Mouse (Mus musculus): ENCODE results near the gene Axin1. TPM values are rescaled to one million over a fixed set of nuclear protein-coding genes. Genes with fewer than 3 reads are reported as not detected.
A peak's percentile ranks its signal among the peaks of the same experiment; 100 is the strongest.

Gene Axin1
- total and polyA plus RNA-seq, 3 experiments, result 27.8 to 38.8 (median 28.5) TPM

GRCm38 (mm10) chr17:26229776-26230175 is 91.3 kb downstream of the Axin1 start:
- peaks cover 0 to 9% of the 10 kb centered on the region in 2 experiments; a peak in 1 of 4 replicates for H3K4me1 ChIP-seq (ENCODE audit: control insufficient read depth in 1 of 2, insufficient read depth in 2 of 2)
- TF ChIP-seq MAZ (IDR thresholded peaks at IDR 0.05; ENCODE audit: low read depth, low read length) (no peak), USF1 (IDR thresholded peaks at IDR 0.05; ENCODE audit: low read depth, low read length) (no peak), SIN3A (IDR thresholded peaks at IDR 0.05; ENCODE audit: low read length) (no peak), MXI1 (IDR thresholded peaks at IDR 0.05; ENCODE audit: low read depth, low read length) (no peak), MYC (IDR thresholded peaks at IDR 0.05; ENCODE audit: low read depth, low read length) (no peak), ZNF384 (IDR thresholded peaks at IDR 0.05; ENCODE audit: low read depth, low read length) (no peak)
- dilution Hi-C loops (cut with MboI; ENCODE audit: extremely low pct_ligation_motif_present, extremely low pct_unique_long_range_greater_than_20kb, low sequenced_read_pairs), result no loop called here
- H3K36me3 ChIP-seq (replicated peaks in 1 of 2; ENCODE audit: control insufficient read depth in 1 of 2, insufficient read depth in 1 of 2, low read length in 1 of 2), result peaks cover 0 to 6% of the 10 kb centered on the region in 2 experiments
- DNase-seq (ENCODE audit: extremely low read depth), result no peak
- no peak overlapping the region for H3K9ac ChIP-seq (ENCODE audit: insufficient read depth, low read depth)
- H3K9me3 ChIP-seq (replicated peaks; ENCODE audit: low read length), result peaks cover 2% of the 10 kb centered on the region
- H3K4me3 ChIP-seq (replicated peaks in 1 of 3; ENCODE audit: low read depth in 2 of 3, low read length in 2 of 3, poor library complexity in 1 of 3), result no peak overlapping the region
- H3K27me3 ChIP-seq (replicated peaks), result no peaks in the 10 kb centered on the region
- no peaks in the 10 kb centered on the region for H3K79me2 ChIP-seq (replicated peaks; ENCODE audit: control insufficient read depth, extremely low read depth, insufficient read depth, poor library complexity, severe bottlenecking)
- in situ Hi-C loops (cut with MboI; ENCODE audit: low pct_ligation_motif_present, low pct_unique_long_range_greater_than_20kb, low sequenced_read_pairs), result no loop called here
- no peak overlapping the region for H3K4me2 ChIP-seq (ENCODE audit: insufficient read depth, low read depth, poor library complexity, severe bottlenecking)
- H3K27ac ChIP-seq (ENCODE audit: insufficient read depth, low read depth), result no peak overlapping the region

- no peak overlapping the region for H3K27ac ChIP-seq (ENCODE audit: insufficient read depth, low read depth)
- DNase-seq (ENCODE audit: extremely low read depth), result no peak
- H3K9me3 ChIP-seq (replicated peaks; ENCODE audit: low read length), result peaks cover 2% of the 10 kb centered on the region
- no peak overlapping the region for H3K4me2 ChIP-seq (ENCODE audit: insufficient read depth, low read depth, poor library complexity, severe bottlenecking)
- H3K9ac ChIP-seq (ENCODE audit: insufficient read depth, low read depth), result no peak overlapping the region
- H3K36me3 ChIP-seq (replicated peaks in 1 of 2; ENCODE audit: control insufficient read depth in 1 of 2, insufficient read depth in 1 of 2, low read length in 1 of 2), result peaks cover 0 to 6% of the 10 kb centered on the region in 2 experiments
- no peaks in the 10 kb centered on the region for H3K27me3 ChIP-seq (replicated peaks)
- in situ Hi-C loops (cut with MboI; ENCODE audit: low pct_ligation_motif_present, low pct_unique_long_range_greater_than_20kb, low sequenced_read_pairs), result no loop called here
- no peaks in the 10 kb centered on the region for H3K79me2 ChIP-seq (replicated peaks; ENCODE audit: control insufficient read depth, extremely low read depth, insufficient read depth, poor library complexity, severe bottlenecking)
- dilution Hi-C loops (cut with MboI; ENCODE audit: extremely low pct_ligation_motif_present, extremely low pct_unique_long_range_greater_than_20kb, low sequenced_read_pairs), result no loop called here
- no peak overlapping the region for H3K4me3 ChIP-seq (replicated peaks in 1 of 3; ENCODE audit: low read depth in 2 of 3, low read length in 2 of 3, poor library complexity in 1 of 3)
- peaks cover 0 to 9% of the 10 kb centered on the region in 2 experiments; a peak in 1 of 4 replicates for H3K4me1 ChIP-seq (ENCODE audit: control insufficient read depth in 1 of 2, insufficient read depth in 2 of 2)
- no peak for TF ChIP-seq EP300 (IDR thresholded peaks at IDR 0.05; ENCODE audit: low read length)
- TF ChIP-seq JUN (IDR thresholded peaks at IDR 0.05; ENCODE audit: insufficient read depth, low read depth, low read length), result no peak
- TF ChIP-seq MXI1 (IDR thresholded peaks at IDR 0.05; ENCODE audit: low read depth, low read length), result no peak
- TF ChIP-seq MYC (IDR thresholded peaks at IDR 0.05; ENCODE audit: low read depth, low read length), result no peak
- no peak for TF ChIP-seq SIN3A (IDR thresholded peaks at IDR 0.05; ENCODE audit: low read length)
- no peak for TF ChIP-seq TCF12 (IDR thresholded peaks at IDR 0.05; ENCODE audit: low read depth, low read length)
- TF ChIP-seq ZKSCAN1 (IDR thresholded peaks at IDR 0.05; ENCODE audit: borderline replicate concordance, low read depth, low read length), result no peak
- no peak for TF ChIP-seq JUND (conservative IDR thresholded peaks at IDR 0.05; ENCODE audit: low read depth, low read length)
- TF ChIP-seq RAD21 (IDR thresholded peaks at IDR 0.05; ENCODE audit: low read depth, low read length), result no peak
- TF ChIP-seq KAT2A (IDR thresholded peaks at IDR 0.05; ENCODE audit: insufficient replicate concordance, low read length), result no peak
Measured at GRCm38 (mm10) chr17:26231156-26231555, 92.7 kb downstream of the Axin1 start.

GRCm38 (mm10) chr17:26232863-26233262 is 94.4 kb downstream of the Axin1 start:
- Histone ChIP-seq H3K79me2 (replicated peaks; ENCODE audit: control insufficient read depth, extremely low read depth, insufficient read depth, poor library complexity, severe bottlenecking) (no peaks in the 10 kb centered on the region), H3K4me2 (ENCODE audit: insufficient read depth, low read depth, poor library complexity, severe bottlenecking) (no peak overlapping the region), H3K36me3 (replicated peaks in 1 of 2; ENCODE audit: control insufficient read depth in 1 of 2, insufficient read depth in 1 of 2, low read length in 1 of 2) (peaks cover 0 to 6% of the 10 kb centered on the region in 2 experiments), H3K9ac (ENCODE audit: insufficient read depth, low read depth) (no peak overlapping the region), H3K4me3 (replicated peaks in 1 of 3; ENCODE audit: low read depth in 2 of 3, low read length in 2 of 3, poor library complexity in 1 of 3) (no peak overlapping the region), H3K27me3 (replicated peaks) (no peaks in the 10 kb centered on the region), H3K27ac (ENCODE audit: insufficient read depth, low read depth) (no peak overlapping the region), H3K9me3 (replicated peaks; ENCODE audit: low read length) (peaks cover 2% of the 10 kb centered on the region), H3K4me1 (ENCODE audit: control insufficient read depth in 1 of 2, insufficient read depth in 2 of 2) (peaks cover 0 to 9% of the 10 kb centered on the region in 2 experiments; a peak in 1 of 4 replicates)
- in situ Hi-C loops (cut with MboI; ENCODE audit: low pct_ligation_motif_present, low pct_unique_long_range_greater_than_20kb, low sequenced_read_pairs) (no loop called here), dilution Hi-C loops (cut with MboI; ENCODE audit: extremely low pct_ligation_motif_present, extremely low pct_unique_long_range_greater_than_20kb, low sequenced_read_pairs) (no loop called here)
- no peak for DNase-seq (ENCODE audit: extremely low read depth)
- no peak for TF ChIP-seq IRF4 (IDR thresholded peaks at IDR 0.05; ENCODE audit: low read depth, low read length)
- TF ChIP-seq RAD21 (IDR thresholded peaks at IDR 0.05; ENCODE audit: low read depth, low read length), result peak; percentile 39
- peak in 1 of 2 experiments; percentile 52; a peak in 2 of 4 replicates for TF ChIP-seq CTCF (conservative IDR thresholded peaks at IDR 0.05 in 1 of 2, IDR thresholded peaks at IDR 0.05 in 1 of 2; ENCODE audit: low read depth in 2 of 2, low read length in 2 of 2)
- TF ChIP-seq ELF1 (IDR thresholded peaks at IDR 0.05; ENCODE audit: low read depth, low read length), result no peak
- TF ChIP-seq CHD1 (IDR thresholded peaks at IDR 0.05; ENCODE audit: low read depth, low read length), result no peak
- no peak for TF ChIP-seq SMC3 (IDR thresholded peaks at IDR 0.05; ENCODE audit: low read depth, low read length)
- no peak for TF ChIP-seq JUND (conservative IDR thresholded peaks at IDR 0.05; ENCODE audit: low read depth, low read length)
- TF ChIP-seq ETS1 (conservative IDR thresholded peaks at IDR 0.05; ENCODE audit: low read depth, low read length), result no peak

Measured in CH12.LX (cell line).